Comparison of ENCODE assay signal across 8 mouse cellular contexts in genomic region chr5:137502667-137503110, GRCm38 (mm10). TPM values are rescaled to one million over a fixed set of nuclear protein-coding genes. Genes with fewer than 3 reads are reported as not detected.
A peak's percentile ranks its signal among the peaks of the same experiment; 100 is the strongest.
DNase-seq lines count a peak whose midpoint lies in the region; ATAC-seq and TF ChIP-seq lines count a peak whose summit lies in the region.

No protein-coding gene starts in this region.

- no peaks in the 10 kb centered on the region for H3K9me3 ChIP-seq in intestine, embryonic 15.5 days
- H3K9me3 ChIP-seq in liver, postnatal 0 days (ENCODE audit: low read length): no peaks in the 10 kb centered on the region

- H3K9ac ChIP-seq in intestine, embryonic 15.5 days: peak overlapping the region; percentile 66
- H3K9ac ChIP-seq in liver, postnatal 0 days (replicated peaks): peak overlapping the region; percentile 73

- H3K27me3 ChIP-seq in intestine, embryonic 15.5 days (replicated peaks): no peaks in the 10 kb centered on the region
- no peaks in the 10 kb centered on the region for H3K27me3 ChIP-seq in liver, postnatal 0 days (ENCODE audit: insufficient read depth, low read length)

- TF ChIP-seq EP300 in liver, postnatal 0 days (IDR thresholded peaks at IDR 0.05; ENCODE audit: low read depth): no peak

- peak overlapping the region; percentile 58 for H3K4me3 ChIP-seq in intestine, embryonic 15.5 days (replicated peaks)
- H3K4me3 ChIP-seq in liver, postnatal 0 days (ENCODE audit: low read depth, low read length): peak overlapping the region; percentile 75

- 0% methylated on average over 29 of the region's 30 CpGs for WGBS in intestine, embryonic 15.5 days
- 0% methylated on average over 27 of the region's 30 CpGs for WGBS in liver, postnatal 0 days (ENCODE audit: insufficient replicate concordance)

- 0 out of 2 replicates have a peak, but pooled peaks cover 3% of the 10 kb centered on the region for H3K36me3 ChIP-seq in intestine, embryonic 15.5 days
- H3K36me3 ChIP-seq in liver, postnatal 0 days (replicated peaks; ENCODE audit: insufficient read depth, low read length): peaks cover 6% of the 10 kb centered on the region; the same call in 1 of the 2 replicates

- peak; percentile 56 for DNase-seq in urinary bladder, postnatal 10 days (ENCODE audit: low spot score)
- no peak for DNase-seq in urinary bladder, adult 2 months (ENCODE audit: low spot score)
- peak; percentile 90 for DNase-seq in cerebellum, adult 9-10 months
- DNase-seq in liver, postnatal 0 days: peak; percentile 91
- no peak for DNase-seq in yolk sac, embryonic 10.5 days (ENCODE audit: low spot score)

- peak overlapping the region; percentile 73 for H3K4me2 ChIP-seq in intestine, embryonic 15.5 days (replicated peaks)
- peak overlapping the region; percentile 73 for H3K4me2 ChIP-seq in liver, postnatal 0 days (ENCODE audit: low read depth, low read length)

- ATAC-seq in frontal cortex, adult (ENCODE audit: low TSS enrichment): peak; percentile 63
- peak; percentile 92 for ATAC-seq in intestine, embryonic 15.5 days
- peak; percentile 85 for ATAC-seq in liver, postnatal 0 days
- ATAC-seq in neutrophil, adult 5-6 weeks (ENCODE audit: extremely low read depth, insufficient number of reproducible peaks, low FRiP score, poor library complexity, severe bottlenecking): peak; percentile 59

- H3K4me1 ChIP-seq in intestine, embryonic 15.5 days (replicated peaks): 0 out of 2 replicates have a peak, but pooled peaks cover 6% of the 10 kb centered on the region
- H3K4me1 ChIP-seq in liver, postnatal 0 days (ENCODE audit: insufficient read depth): peaks cover 19% of the 10 kb centered on the region

- TF ChIP-seq CTCF in liver, postnatal 0 days (IDR thresholded peaks at IDR 0.05; ENCODE audit: low read depth): peak; percentile 99

- peak overlapping the region; percentile 94 for H3K27ac ChIP-seq in intestine, embryonic 15.5 days
- peak overlapping the region; percentile 96 for H3K27ac ChIP-seq in liver, postnatal 0 days (ENCODE audit: low read depth)

RNA-seq across cellular contexts. Expression of gene Pop7, which starts 0.4 kb away (rescaled TPM):
- 23.4 and 29.6 TPM in 2 replicates for polyA plus RNA-seq in urinary bladder, adult 2 months (2012; rRNA removed)
- 60.4 and 64.2 TPM in 2 replicates for polyA plus RNA-seq in intestine, embryonic 15.5 days (2015; fragmentation: Nextera tagmentation; extraction: Ambion mirVana)
- polyA plus RNA-seq in liver, postnatal 0 days (2015; fragmentation: Nextera tagmentation; extraction: Ambion mirVana): 27.5 and 27.7 TPM in 2 replicates
- 16.0 and 20.0 TPM in 2 replicates for total RNA-seq in neutrophil, adult 5-6 weeks (2017)

RNA-seq across cellular contexts. Expression of gene Gigyf1, which starts 15.7 kb away (rescaled TPM):
- polyA plus RNA-seq in urinary bladder, adult 2 months (2012; rRNA removed): 32.4 and 34.7 TPM in 2 replicates
- polyA plus RNA-seq in intestine, embryonic 15.5 days (2015; fragmentation: Nextera tagmentation; extraction: Ambion mirVana): 8.4 and 10.4 TPM in 2 replicates
- polyA plus RNA-seq in liver, postnatal 0 days (2015; fragmentation: Nextera tagmentation; extraction: Ambion mirVana): 2.8 and 4.0 TPM in 2 replicates
- total RNA-seq in neutrophil, adult 5-6 weeks (2017): 32.0 and 37.7 TPM in 2 replicates

RNA-seq across cellular contexts. Expression of gene Zan, which starts 25.8 kb away (rescaled TPM):
- 0.11 and 0.15 TPM in 2 replicates for polyA plus RNA-seq in urinary bladder, adult 2 months (2012; rRNA removed)
- polyA plus RNA-seq in intestine, embryonic 15.5 days (2015; fragmentation: Nextera tagmentation; extraction: Ambion mirVana): 0.52 and 0.93 TPM in 2 replicates
- polyA plus RNA-seq in liver, postnatal 0 days (2015; fragmentation: Nextera tagmentation; extraction: Ambion mirVana): 0.01 and 0.06 TPM in 2 replicates
- total RNA-seq in neutrophil, adult 5-6 weeks (2017): not detected in 2 replicates

RNA-seq across cellular contexts. Expression of gene Epo, which starts 30.4 kb away (rescaled TPM):
- not detected in 2 replicates for polyA plus RNA-seq in urinary bladder, adult 2 months (2012; rRNA removed)
- polyA plus RNA-seq in intestine, embryonic 15.5 days (2015; fragmentation: Nextera tagmentation; extraction: Ambion mirVana): 0.42 and 0.63 TPM in 2 replicates
- polyA plus RNA-seq in liver, postnatal 0 days (2015; fragmentation: Nextera tagmentation; extraction: Ambion mirVana): 0.13 and 0.26 TPM in 2 replicates
- total RNA-seq in neutrophil, adult 5-6 weeks (2017): not detected in 2 replicates

RNA-seq across cellular contexts. Expression of gene Gnb2, which starts 30.6 kb away (rescaled TPM):
- 363 and 433 TPM in 2 replicates for polyA plus RNA-seq in urinary bladder, adult 2 months (2012; rRNA removed)
- 341 and 386 TPM in 2 replicates for polyA plus RNA-seq in intestine, embryonic 15.5 days (2015; fragmentation: Nextera tagmentation; extraction: Ambion mirVana)
- 165 and 177 TPM in 2 replicates for polyA plus RNA-seq in liver, postnatal 0 days (2015; fragmentation: Nextera tagmentation; extraction: Ambion mirVana)
- 428 and 434 TPM in 2 replicates for total RNA-seq in neutrophil, adult 5-6 weeks (2017)

Comparison
In these comparisons a context has a peak if more than half of its experiments do, and no peak if none do; other contexts are left out.
1. DNase-seq: peak in urinary bladder, postnatal 10 days (single experiment), cerebellum, adult 9-10 months (single experiment) and liver, postnatal 0 days (single experiment); none in urinary bladder, adult 2 months (single experiment) and yolk sac, embryonic 10.5 days (single experiment).
2. Peak in every context shown above with its lines, with median percentiles within 50 percentile points of each other: ATAC-seq.